Comparison of ENCODE assay signal across 9 mouse cellular contexts in the genomic region with DNA sequence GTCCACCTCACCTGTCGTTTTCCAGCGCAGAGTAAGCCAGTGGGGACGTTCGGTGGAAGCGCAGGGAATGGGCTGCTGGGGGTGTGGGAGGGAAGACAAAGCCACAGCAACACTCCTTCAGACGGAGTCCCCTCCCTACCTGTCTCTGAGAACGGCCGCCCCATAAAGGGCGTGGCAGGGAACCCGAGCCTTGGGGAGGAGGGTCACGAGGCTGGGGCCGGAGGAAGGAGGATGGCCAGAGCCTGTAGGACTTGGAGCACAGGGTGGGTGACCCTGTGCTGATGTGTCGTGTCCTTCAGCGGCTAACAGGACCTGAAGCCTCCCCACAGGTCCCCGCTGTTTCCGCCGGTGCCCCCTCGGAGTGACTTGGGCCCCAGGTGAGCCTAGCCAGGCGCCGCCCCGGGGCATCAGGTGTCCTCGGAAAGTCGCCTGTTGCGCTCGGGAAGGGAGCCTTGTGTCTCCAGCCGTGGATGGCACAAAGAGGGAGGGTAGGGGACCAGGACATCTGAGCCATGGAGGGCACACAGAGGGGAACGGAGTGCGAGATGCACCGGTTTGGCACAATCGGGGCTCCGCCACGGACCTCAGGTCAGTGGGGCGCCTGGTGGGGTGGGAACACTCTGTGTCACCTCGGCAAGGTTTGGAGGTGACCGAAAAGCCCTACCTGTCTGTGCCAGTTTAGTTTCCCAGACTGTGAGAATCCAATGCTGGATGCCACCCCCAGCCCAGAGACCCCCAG. TPM values are rescaled to one million over a fixed set of nuclear protein-coding genes. Genes with fewer than 3 reads are reported as not detected.
DNase-seq lines count a peak whose midpoint lies in the region; ATAC-seq and TF ChIP-seq lines count a peak whose summit lies in the region.
"Had no signal": no experiment of that assay in that cellular context is flagged by ENCODE, and none has a peak within 500 bp of the region (broad histone marks: within the 10 kb centered on the region; RNA-seq: fewer than 3 reads in every experiment).

A gene (plus strand): TSS at position 193 of the 739 bp plus-strand sequence.

- peaks cover 14% of the 10 kb centered on the region for H3K4me1 ChIP-seq in forebrain, embryonic 12.5 days
- 0 out of 2 replicates have a peak, but pooled peaks cover 5% of the 10 kb centered on the region for H3K4me1 ChIP-seq in forebrain, embryonic 15.5 days
- 0 out of 2 replicates have a peak, but pooled peaks cover 5% of the 10 kb centered on the region for H3K4me1 ChIP-seq in hindbrain, postnatal 0 days (ENCODE audit: insufficient read depth, low read length)

- peak within 1 kb of the TSS; percentile 14; the same call in 1 of the 2 replicates for H3K4me3 ChIP-seq in forebrain, embryonic 12.5 days (replicated peaks)
- H3K4me3 ChIP-seq in forebrain, embryonic 15.5 days, result no peak within 1 kb of the TSS
- H3K4me3 ChIP-seq in hindbrain, postnatal 0 days (ENCODE audit: low read length), result peak within 1 kb of the TSS; percentile 11; the same call in 1 of the 2 replicates

- WGBS in forebrain, embryonic 12.5 days, result 9% methylated on average over 35 of the region's 35 CpGs
- 12% methylated on average over 35 of the region's 35 CpGs for WGBS in forebrain, embryonic 15.5 days
- 14% methylated on average over 35 of the region's 35 CpGs for WGBS in hindbrain, postnatal 0 days

- ATAC-seq in forebrain, embryonic 12.5 days (ENCODE audit: low FRiP score), result no peak
- ATAC-seq in forebrain, embryonic 15.5 days (replicated peaks), result no peak
- ATAC-seq in common myeloid progenitor, adult 5-6 weeks (replicated peaks; ENCODE audit: low read depth, poor library complexity, severe bottlenecking), result peak; percentile 34
- ATAC-seq in hindbrain, postnatal 0 days, result peak; percentile 27; the same call in 1 of the 2 replicates

- peak within 1 kb of the TSS; percentile 36 for H3K4me2 ChIP-seq in forebrain, embryonic 12.5 days
- H3K4me2 ChIP-seq in forebrain, embryonic 15.5 days (replicated peaks), result no peak within 1 kb of the TSS
- peak within 1 kb of the TSS; percentile 37 for H3K4me2 ChIP-seq in hindbrain, postnatal 0 days (ENCODE audit: low read depth, low read length)

- TF ChIP-seq CTCF in hindbrain, postnatal 0 days (IDR thresholded peaks at IDR 0.05; ENCODE audit: low read depth), result no peak

- no peak within 1 kb of the TSS for H3K9ac ChIP-seq in forebrain, embryonic 12.5 days
- H3K9ac ChIP-seq in forebrain, embryonic 15.5 days (replicated peaks), result no peak within 1 kb of the TSS
- no peak within 1 kb of the TSS for H3K9ac ChIP-seq in hindbrain, postnatal 0 days (replicated peaks; ENCODE audit: low read length)

- no peaks in the 10 kb centered on the region for H3K36me3 ChIP-seq in forebrain, embryonic 12.5 days (replicated peaks)
- no peaks in the 10 kb centered on the region for H3K36me3 ChIP-seq in forebrain, embryonic 15.5 days
- no peaks in the 10 kb centered on the region for H3K36me3 ChIP-seq in hindbrain, postnatal 0 days (ENCODE audit: insufficient read depth, low read length)

- peaks cover 33% of the 10 kb centered on the region for H3K27me3 ChIP-seq in forebrain, embryonic 12.5 days
- peaks cover 19% of the 10 kb centered on the region for H3K27me3 ChIP-seq in forebrain, embryonic 15.5 days
- H3K27me3 ChIP-seq in hindbrain, postnatal 0 days (ENCODE audit: insufficient read depth, low read length), result peaks cover 13% of the 10 kb centered on the region

- DNase-seq in hindbrain, postnatal 0 days (ENCODE audit: low spot score), result no peak
- DNase-seq in lung, postnatal 36 days, result peak; percentile 7
- no peak for DNase-seq in gastrocnemius, postnatal 4 days (ENCODE audit: low spot score in 2 of 2)
- DNase-seq in spleen, postnatal 10 days (ENCODE audit: low spot score in 2 of 2), result no peak
- DNase-seq in MN1 (ENCODE audit: low spot score), result no peak

- no peak within 1 kb of the TSS for H3K27ac ChIP-seq in forebrain, embryonic 12.5 days
- H3K27ac ChIP-seq in forebrain, embryonic 15.5 days (replicated peaks), result no peak within 1 kb of the TSS
- no peak within 1 kb of the TSS for H3K27ac ChIP-seq in hindbrain, postnatal 0 days

- no peaks in the 10 kb centered on the region for H3K9me3 ChIP-seq in forebrain, embryonic 12.5 days
- H3K9me3 ChIP-seq in forebrain, embryonic 15.5 days, result no peaks in the 10 kb centered on the region
- no peaks in the 10 kb centered on the region for H3K9me3 ChIP-seq in hindbrain, postnatal 0 days (ENCODE audit: low read length)

RNA-seq across cellular contexts. Expression of the gene that starts here (rescaled TPM):
- polyA plus RNA-seq in forebrain, embryonic 12.5 days (2016; fragmentation: Nextera tagmentation; extraction: Ambion mirVana), result 1.9 and 3.8 TPM in 2 replicates
- polyA plus RNA-seq in forebrain, embryonic 15.5 days (2015; fragmentation: Nextera tagmentation; extraction: Ambion mirVana), result 0.23 and 0.67 TPM in 2 replicates
- total RNA-seq in common myeloid progenitor, adult 5-6 weeks (2017), result 0.18 and 3.4 TPM in 2 replicates
- total RNA-seq in hindbrain, postnatal 0 days (2014; rRNA removed), result 0.25 TPM in 1 of 2 replicates, not detected in the other
- polyA plus RNA-seq in hindbrain, postnatal 0 days (2015; fragmentation: Nextera tagmentation; extraction: Ambion mirVana), result 0.10 and 0.48 TPM in 2 replicates
- under 1 TPM in 1 of 2 experiments, not detected in 1; 0.13 TPM for total RNA-seq in gastrocnemius, postnatal 4 days (2021)
- total RNA-seq: layer of hippocampus, adult 8-10 months had no signal

Comparison
In these comparisons a context has a peak if more than half of its experiments do, and no peak if none do; other contexts are left out.
1. Peak in ATAC-seq, H3K4me3 ChIP-seq and H3K4me2 ChIP-seq in hindbrain, postnatal 0 days; RNA of the gene not detected or under 1 TPM.